In the genomic region with DNA sequence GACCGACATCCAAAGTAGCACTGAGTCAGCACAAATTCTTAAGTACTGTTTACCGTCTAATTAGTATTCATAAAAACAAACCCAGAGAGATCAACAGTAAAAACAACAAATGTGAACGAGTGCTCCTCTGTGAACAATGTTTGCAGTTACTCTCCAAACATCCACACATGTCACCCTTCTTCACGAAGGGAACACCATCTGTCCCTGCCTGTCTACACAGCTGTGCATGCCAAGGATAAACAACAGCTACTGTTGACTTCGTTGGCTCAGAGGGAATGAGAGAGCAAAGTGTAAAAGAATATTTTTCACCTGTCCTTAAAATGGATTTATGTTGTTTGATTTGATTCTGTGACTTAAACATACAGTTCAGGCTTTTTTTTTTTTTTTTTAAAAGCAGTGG, we compare ENCODE assay signal across 13 mouse cellular contexts.
"Had no signal": no experiment of that assay in that cellular context is flagged by ENCODE, and none has a peak within 500 bp of the region (broad histone marks: within the 10 kb centered on the region; RNA-seq: fewer than 3 reads in every experiment).

No protein-coding gene starts in this region.

- H3K36me3 ChIP-seq: kidney, embryonic 15.5 days; limb, embryonic 13.5 days; midbrain, embryonic 12.5 days had no signal

- H3K4me2 ChIP-seq: kidney, embryonic 15.5 days; limb, embryonic 13.5 days; midbrain, embryonic 12.5 days had no signal

- ATAC-seq: midbrain, embryonic 16.5 days had no signal

- H3K4me3 ChIP-seq: kidney, embryonic 15.5 days; limb, embryonic 13.5 days; midbrain, embryonic 12.5 days had no signal

- H3K27ac ChIP-seq: kidney, embryonic 15.5 days; limb, embryonic 13.5 days; liver, embryonic 14.5 days; midbrain, embryonic 12.5 days had no signal

- H3K9ac ChIP-seq: kidney, embryonic 15.5 days; limb, embryonic 13.5 days; liver, embryonic 14.5 days; midbrain, embryonic 12.5 days had no signal

- H3K9me3 ChIP-seq: kidney, embryonic 15.5 days; limb, embryonic 13.5 days; midbrain, embryonic 12.5 days had no signal

- H3K27me3 ChIP-seq: limb, embryonic 13.5 days; midbrain, embryonic 12.5 days had no signal

- DNase-seq: kidney, adult 18-20 months; kidney, postnatal 14 days; left cerebral cortex, postnatal 4 days; lung, adult 18-20 months; right cerebral cortex, adult 18-20 months; right cerebral cortex, postnatal 25 days; thymus, adult 2 months; thymus, postnatal 25 days had no signal
